Mouse (Mus musculus) brain, embryonic 14.5 days (tissue): Measurements from ENCODE around the gene Micall1.

Experiments used
- CTCF ChIP-seq: fragments of 200-500 bp; IDR thresholded peaks from 2 replicates; pipeline ENCODE4 v1.5.1; 2012; ENCODE audit warnings: inconsistent platforms, mild to moderate bottlenecking, moderate library complexity, borderline replicate concordance; ENCODE audit not compliant: insufficient read depth, insufficient read length; ENCODE audit errors: extremely low read depth
- POLR2A ChIP-seq: fragments of 200-500 bp; IDR thresholded peaks from 2 replicates; pipeline ENCODE4 v1.6.1; 2012; ENCODE audit warnings: mild to moderate bottlenecking, inconsistent platforms, borderline replicate concordance; ENCODE audit not compliant: poor library complexity, insufficient read depth, insufficient read length, severe bottlenecking; ENCODE audit errors: extremely low read depth

DNA sequence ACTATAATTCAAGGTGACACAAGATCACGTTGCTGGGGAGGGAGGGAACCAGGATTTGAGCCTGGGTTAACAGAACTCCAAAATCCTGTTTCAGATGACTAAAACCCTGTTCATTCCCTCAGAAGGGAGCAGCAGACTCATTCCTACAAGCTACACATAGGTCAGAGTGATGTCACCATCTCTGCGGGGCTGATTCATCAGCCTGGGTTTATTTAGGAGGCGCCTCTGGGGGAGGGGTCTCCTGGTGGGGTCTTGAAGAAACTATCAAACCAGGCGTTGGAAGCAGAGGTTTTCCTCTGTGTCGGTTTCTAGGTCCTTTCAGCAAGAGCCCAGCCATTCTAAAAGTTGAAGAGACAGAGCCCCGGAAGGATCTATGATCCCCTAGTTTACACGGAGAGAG is 732 bp upstream of the Micall1 start:
- TF ChIP-seq CTCF (no peak), POLR2A (no peak)
